Mouse (Mus musculus) thymus, postnatal 14 days (tissue): Measurements from ENCODE around the gene Gm49322.
"Not testable (repeated sequence)": the region's sequence is repeated elsewhere in the genome, so short reads cannot be mapped to it uniquely, and the experiment has no call there.

Source experiments
- DNase-seq: peaks from one replicate; pipeline ENCODE4 v3.0.0; 2021

Gene Gm49322

GRCm38 (mm10) chr10:80605721-80606120 is at the start of gene Gm49322:
TSS of gene Gm49322 (plus strand) at chr10:80606021.
- DNase-seq, result not testable (repeated sequence)

GRCm38 (mm10) chr10:80557346-80557965 is 48.4 kb upstream of the Gm49322 start:
- peak; percentile 78 for DNase-seq

GRCm38 (mm10) chr10:80559431-80559830 is 46.4 kb upstream of the Gm49322 start:
- no peak for DNase-seq

GRCm38 (mm10) chr10:80560621-80561020 is 45.2 kb upstream of the Gm49322 start:
- no peak for DNase-seq

GRCm38 (mm10) chr10:80561116-80561944 is 44.5 kb upstream of the Gm49322 start, which contains the start of gene Rexo1:
TSS of gene Rexo1 (minus strand) at chr10:80561560.
- DNase-seq, result peak; percentile 95

GRCm38 (mm10) chr10:80566375-80567092 is 39.3 kb upstream of the Gm49322 start:
- peak; percentile 94 for DNase-seq

GRCm38 (mm10) chr10:80568876-80569275 is 36.9 kb upstream of the Gm49322 start:
- DNase-seq, result no peak

- peak; percentile 56 for DNase-seq
These were observed 36.2 kb upstream of the Gm49322 start for GRCm38 (mm10) chr10:80569664-80570066.

GRCm38 (mm10) chr10:80570419-80570818 is 35.4 kb upstream of the Gm49322 start:
- no peak for DNase-seq

GRCm38 (mm10) chr10:80570871-80571836 is 34.7 kb upstream of the Gm49322 start:
- no peak for DNase-seq

GRCm38 (mm10) chr10:80572477-80572876 is 33.3 kb upstream of the Gm49322 start:
- no peak for DNase-seq

GRCm38 (mm10) chr10:80573944-80574343 is 31.9 kb upstream of the Gm49322 start:
- DNase-seq, result no peak

- no peak for DNase-seq
These were observed 30.9 kb upstream of the Gm49322 start for GRCm38 (mm10) chr10:80574896-80575295.

- no peak for DNase-seq
These were observed 29.9 kb upstream of the Gm49322 start for GRCm38 (mm10) chr10:80575925-80576324.

GRCm38 (mm10) chr10:80576351-80577194 is 29.2 kb upstream of the Gm49322 start:
- peak; percentile 67 for DNase-seq

- DNase-seq, result peak; percentile 100
These were observed 28.4 kb upstream of the Gm49322 start, which contains the start of gene Klf16 for GRCm38 (mm10) chr10:80577195-80578130. TSS of gene Klf16 (minus strand) at chr10:80577321.

GRCm38 (mm10) chr10:80578131-80578750 is 27.6 kb upstream of the Gm49322 start:
- peak; percentile 91 for DNase-seq

GRCm38 (mm10) chr10:80578911-80579310 is 26.9 kb upstream of the Gm49322 start:
- peak; percentile 82 for DNase-seq

GRCm38 (mm10) chr10:80583047-80583446 is 22.8 kb upstream of the Gm49322 start:
- DNase-seq, result no peak
